Mouse (Mus musculus) gastrocnemius, adult 18-20 months (tissue): Measurements from ENCODE around the gene Pla2g12b. TPM values are rescaled to one million over a fixed set of nuclear protein-coding genes. Genes with fewer than 3 reads are reported as not detected.
"Not testable (repeated sequence)": the region's sequence is repeated elsewhere in the genome, so short reads cannot be mapped to it uniquely, and the experiment has no call there.

Experiments
- DNase-seq: peaks from one replicate; pipeline ENCODE4 v3.0.0; 2021; ENCODE audit warnings: low spot score
- long read RNA-seq, 2 experiments: library from polyadenylated mRNA; stranded (forward); transcript quantifications; one replicate each; pipeline ENCODE4 v2.0.0; 2021
- total RNA-seq, 2 experiments: library from RNA; stranded (reverse); gene quantifications; 2 replicates each; pipeline ENCODE4 v1.2.3; 2021

Pla2g12b gene
- not detected for total RNA-seq
- long read RNA-seq, experiment 1 = 0 reads
- long read RNA-seq, experiment 2 = 0 reads

- DNase-seq = no peak
Observed at GRCm38 (mm10) chr10:59402899-59403792, at the start of gene Pla2g12b. Gene Pla2g12b, plus strand, starts transcription at chr10:59403660.

GRCm38 (mm10) chr10:59354120-59354519 is 49.3 kb upstream of the Pla2g12b start:
- no peak for DNase-seq

GRCm38 (mm10) chr10:59355020-59355419 is 48.4 kb upstream of the Pla2g12b start:
- no peak for DNase-seq

- DNase-seq = no peak
Observed at GRCm38 (mm10) chr10:59358744-59359143, 44.7 kb upstream of the Pla2g12b start.

- DNase-seq = no peak
Observed at GRCm38 (mm10) chr10:59363208-59363607, 40.3 kb upstream of the Pla2g12b start.

- no peak for DNase-seq
Observed at GRCm38 (mm10) chr10:59364551-59364950, 38.9 kb upstream of the Pla2g12b start.

- no peak for DNase-seq
Observed at GRCm38 (mm10) chr10:59365804-59366589, 37.5 kb upstream of the Pla2g12b start.

GRCm38 (mm10) chr10:59366746-59367145 is 36.7 kb upstream of the Pla2g12b start:
- DNase-seq = no peak

- DNase-seq = no peak
Observed at GRCm38 (mm10) chr10:59367206-59367605, 36.3 kb upstream of the Pla2g12b start.

GRCm38 (mm10) chr10:59368729-59369128 is 34.7 kb upstream of the Pla2g12b start:
- DNase-seq = no peak

GRCm38 (mm10) chr10:59369426-59369825 is 34.0 kb upstream of the Pla2g12b start:
- DNase-seq = no peak

GRCm38 (mm10) chr10:59377906-59378305 is 25.6 kb upstream of the Pla2g12b start:
- DNase-seq = no peak

- DNase-seq = no peak
Observed at GRCm38 (mm10) chr10:59378728-59379127, 24.7 kb upstream of the Pla2g12b start.

- DNase-seq = no peak
Observed at GRCm38 (mm10) chr10:59379927-59380326, 23.5 kb upstream of the Pla2g12b start.

GRCm38 (mm10) chr10:59380411-59380821 is 23.0 kb upstream of the Pla2g12b start:
- no peak for DNase-seq

GRCm38 (mm10) chr10:59381563-59381962 is 21.9 kb upstream of the Pla2g12b start:
- DNase-seq = not testable (repeated sequence)

- no peak for DNase-seq
Observed at GRCm38 (mm10) chr10:59386951-59387350, 16.5 kb upstream of the Pla2g12b start.

GRCm38 (mm10) chr10:59389652-59390051 is 13.8 kb upstream of the Pla2g12b start:
- no peak for DNase-seq

GRCm38 (mm10) chr10:59391907-59392306 is 11.6 kb upstream of the Pla2g12b start:
- DNase-seq = no peak

- not testable (repeated sequence) for DNase-seq
Observed at GRCm38 (mm10) chr10:59395461-59395860, 8.0 kb upstream of the Pla2g12b start, which contains the start of gene Gm10273. Gene Gm10273, plus strand, starts transcription at chr10:59395632.

- DNase-seq = no peak
Observed at GRCm38 (mm10) chr10:59403793-59404149, 311 bp downstream of the Pla2g12b start.

- DNase-seq = no peak
Observed at GRCm38 (mm10) chr10:59408499-59408898, 5.0 kb downstream of the Pla2g12b start.
